Mouse (Mus musculus) bone marrow, adult 2 months (tissue): ENCODE measurements around the gene Samd11.

Source experiments
- CTCF ChIP-seq: fragments of 200-500 bp; IDR thresholded peaks from 2 replicates; pipeline ENCODE4 v1.5.1; 2011; ENCODE audit warnings: low read length, control low read depth; ENCODE audit not compliant: control insufficient read depth, insufficient read depth
- POLR2A ChIP-seq: fragments of 200-500 bp; IDR thresholded peaks from 2 replicates; pipeline ENCODE4 v1.6.1; 2011; ENCODE audit warnings: low read depth, mild to moderate bottlenecking, control low read depth, low read length, borderline replicate concordance; ENCODE audit not compliant: control insufficient read depth

DNA sequence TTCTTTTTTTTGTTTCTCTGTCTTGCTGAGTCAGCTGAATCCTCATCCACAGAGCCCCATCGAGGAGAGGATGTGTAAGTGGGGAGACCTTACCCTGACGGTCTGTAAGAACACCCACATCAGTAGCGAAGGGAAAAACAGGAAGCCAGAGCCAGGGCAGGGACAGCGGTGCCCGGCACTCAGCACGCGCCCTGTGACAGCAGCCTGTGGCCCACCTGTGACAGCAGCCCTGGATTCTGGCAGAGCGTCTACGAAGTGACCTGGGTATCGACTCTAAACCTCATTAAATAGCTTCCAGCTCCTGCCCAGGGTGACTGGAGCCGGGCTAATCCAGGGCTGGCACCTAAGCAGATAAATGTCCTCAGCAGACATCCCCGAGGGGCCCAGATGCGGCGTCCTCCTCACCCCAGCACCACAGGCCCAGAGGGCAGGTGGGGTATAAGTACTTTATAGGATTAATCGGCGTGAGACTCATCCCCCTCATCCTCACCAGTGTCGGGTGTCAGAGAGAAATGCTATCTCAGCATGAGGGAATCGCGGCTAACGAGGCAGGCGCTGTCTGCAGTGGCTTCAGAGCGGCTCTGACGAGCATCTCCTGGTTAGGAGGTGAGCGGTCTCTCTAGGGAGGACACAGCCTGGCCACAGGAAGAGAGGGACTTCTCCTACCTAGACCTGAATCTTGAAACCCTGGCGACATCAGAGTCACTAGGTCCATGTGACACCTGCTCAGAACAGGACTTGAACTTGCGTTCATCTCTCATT lies at the start of gene Samd11:
- no peak for TF ChIP-seq CTCF
- peak; percentile 39; the same call in 1 of the 2 replicates for TF ChIP-seq POLR2A
